Mouse (Mus musculus) bone marrow, adult 2 months (tissue): Measurements from ENCODE around the gene Zbtb41.

Experiments used
- CTCF ChIP-seq: fragments of 200-500 bp; IDR thresholded peaks from 2 replicates; pipeline ENCODE4 v1.5.1; 2011; ENCODE audit warnings: low read length, control low read depth; ENCODE audit not compliant: control insufficient read depth, insufficient read depth
- POLR2A ChIP-seq: fragments of 200-500 bp; IDR thresholded peaks from 2 replicates; pipeline ENCODE4 v1.6.1; 2011; ENCODE audit warnings: low read depth, mild to moderate bottlenecking, control low read depth, low read length, borderline replicate concordance; ENCODE audit not compliant: control insufficient read depth

DNA sequence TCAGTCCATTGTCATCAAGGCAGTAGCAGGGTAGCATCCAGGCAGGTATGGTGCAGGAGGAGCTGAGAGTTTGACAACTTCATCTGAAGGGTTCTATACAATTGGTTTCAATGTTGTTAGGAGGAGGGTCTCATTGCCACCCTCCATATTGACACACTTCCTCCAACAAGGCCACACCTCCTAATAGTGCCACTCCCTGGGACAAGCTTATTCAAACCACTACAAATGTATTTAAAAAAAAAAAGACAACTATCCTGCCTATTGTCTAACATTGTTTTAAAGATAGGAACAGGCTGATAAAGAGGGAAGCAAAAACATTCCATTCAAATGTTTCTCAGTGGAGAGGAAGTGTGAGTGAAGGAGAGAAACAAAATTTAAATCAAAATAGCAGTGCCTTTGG is 77.7 kb downstream of the Zbtb41 start:
- TF ChIP-seq CTCF (no peak), POLR2A (no peak)
